Mouse (Mus musculus) bone marrow macrophage, adult 2 months (primary cell): Measurements from ENCODE around the gene Cox8c.

Experiments
- CTCF ChIP-seq: IDR thresholded peaks from 2 replicates; pipeline ENCODE4 v1.5.1; 2012; ENCODE audit warnings: low read depth, mild to moderate bottlenecking, low read length, moderate library complexity
- POLR2A ChIP-seq: IDR thresholded peaks from 2 replicates; pipeline ENCODE4 v1.6.1; 2012; ENCODE audit warnings: mild to moderate bottlenecking, low read depth, low read length, borderline replicate concordance

DNA sequence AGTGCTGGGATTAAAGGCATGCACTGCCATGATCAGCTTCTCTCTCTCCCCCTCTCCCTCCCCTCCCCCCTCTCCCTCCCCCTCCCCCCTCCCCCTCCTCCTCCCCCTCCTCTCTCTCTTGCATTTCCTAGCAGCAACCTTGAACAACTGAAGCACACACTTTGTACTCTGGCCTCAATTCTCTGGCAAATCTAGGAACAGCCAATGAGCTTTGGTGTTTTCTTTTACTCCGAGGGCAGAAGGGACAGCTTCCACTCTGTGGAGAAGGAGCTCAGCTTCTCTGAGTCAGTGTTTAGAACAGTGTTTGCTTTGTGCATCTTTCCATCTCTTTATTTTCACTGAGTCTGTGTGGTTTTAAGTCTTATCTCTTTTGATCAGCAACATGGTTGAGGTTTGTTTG lies 36.8 kb downstream of the Cox8c start:
- TF ChIP-seq CTCF, result no peak
- TF ChIP-seq POLR2A, result no peak
